Mouse (Mus musculus): ENCODE measurements around the gene Tbc1d4.

DNA sequence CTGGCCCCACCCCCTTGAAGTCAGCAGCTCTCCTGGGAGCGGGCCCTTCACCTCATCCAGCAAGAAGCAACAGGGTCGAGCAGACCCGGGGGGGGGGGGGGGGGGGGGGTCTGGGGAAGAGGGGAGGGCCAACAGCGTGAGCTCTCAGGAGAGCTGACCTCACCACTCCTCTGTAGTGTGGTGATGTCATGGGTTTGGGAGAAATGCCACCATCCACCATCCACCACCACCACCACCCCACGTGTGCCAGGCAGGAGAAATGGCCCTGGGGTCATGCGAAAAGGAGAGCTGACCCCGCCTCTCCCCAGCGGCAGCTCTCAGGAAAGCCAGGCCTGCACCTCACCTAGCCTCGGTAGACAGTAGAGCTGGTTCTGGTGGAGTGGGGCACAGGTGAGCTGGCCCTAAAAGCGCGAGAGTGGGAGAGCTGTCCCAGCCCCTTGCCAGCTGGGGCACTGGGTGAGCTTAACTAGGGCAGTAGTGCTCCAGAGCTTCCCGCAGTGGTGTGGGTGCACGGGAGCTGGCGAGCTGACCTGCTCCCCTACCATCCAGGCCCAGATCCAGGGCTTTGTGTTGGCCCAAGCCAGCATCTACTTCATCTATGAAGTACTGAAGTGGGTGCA is 11.8 kb downstream of the Tbc1d4 start:
- TF ChIP-seq POLR2A (IDR thresholded peaks at IDR 0.05; ENCODE audit: borderline replicate concordance, extremely low read depth, insufficient read depth, insufficient read length, poor library complexity, severe bottlenecking): no peak
- TF ChIP-seq CTCF (IDR thresholded peaks at IDR 0.05; ENCODE audit: borderline replicate concordance, extremely low read depth, insufficient read depth, insufficient read length): no peak

All from brain, embryonic 14.5 days (tissue).